Comparison of ENCODE assay signal across 16 mouse cellular contexts in the genomic region with DNA sequence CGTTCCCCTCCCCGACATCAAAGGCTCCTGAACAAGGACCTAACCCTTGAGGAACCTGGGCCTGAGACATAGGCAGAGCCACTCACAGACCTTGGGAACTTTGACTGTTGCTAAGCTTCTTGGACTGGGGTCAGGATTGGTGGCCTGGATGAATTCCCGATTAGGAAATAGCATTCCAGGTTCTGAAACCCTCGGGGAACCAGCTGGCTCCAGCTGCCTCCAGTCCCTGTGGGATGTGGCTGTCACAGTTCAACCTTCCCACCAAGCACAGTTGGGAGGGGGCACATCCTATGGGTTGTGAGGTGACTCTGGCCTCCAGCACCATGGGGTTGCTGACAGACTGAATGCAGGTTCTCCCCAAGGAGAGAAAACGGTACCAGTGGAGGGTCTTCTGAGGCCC. TPM values are rescaled to one million over a fixed set of nuclear protein-coding genes. Genes with fewer than 3 reads are reported as not detected.
DNase-seq lines count a peak whose midpoint lies in the region; ATAC-seq and TF ChIP-seq lines count a peak whose summit lies in the region.
"Had no signal": no experiment of that assay in that cellular context is flagged by ENCODE, and none has a peak within 500 bp of the region (broad histone marks: within the 10 kb centered on the region; RNA-seq: fewer than 3 reads in every experiment).

No protein-coding gene starts in this region.

- 0 out of 2 replicates have a peak, but pooled peaks have one; percentile 25 for TF ChIP-seq EP300 in heart, adult 2 months (IDR thresholded peaks at IDR 0.05; ENCODE audit: insufficient read depth, low read depth, low read length)

- no peaks in the 10 kb centered on the region for H3K36me3 ChIP-seq in heart, adult 2 months (ENCODE audit: control insufficient read depth, insufficient read depth, low read length)
- H3K36me3 ChIP-seq in kidney, embryonic 14.5 days (ENCODE audit: control insufficient read depth, insufficient read depth, low read length), result peaks cover 8% of the 10 kb centered on the region; the same call in 1 of the 2 replicates
- H3K36me3 ChIP-seq: G1E had no signal

- no peaks in the 10 kb centered on the region for H3K79me2 ChIP-seq in heart, adult 2 months (replicated peaks; ENCODE audit: control insufficient read depth, insufficient read depth, low read length)

- H3K27me3 ChIP-seq in heart, adult 2 months (ENCODE audit: control insufficient read depth, insufficient read depth, low read length), result no peaks in the 10 kb centered on the region
- peaks cover 3% of the 10 kb centered on the region for H3K27me3 ChIP-seq in kidney, embryonic 14.5 days (ENCODE audit: control insufficient read depth, insufficient read depth, low read length)

- intact Hi-C loops in heart, adult 2 months (cut with DNase I), result loop anchor here (2.0 to 5.0 kb wide), 5 partner anchors 127 to 511 kb away; a partner anchor contains a TSS
- intact Hi-C loops in left cerebral cortex, postnatal 36 days (cut with DNase I), result loop anchor here (5.0 to 10.0 kb wide), 3 partner anchors 326 to 509 kb away; a partner anchor contains a TSS

- DNase-seq in adrenal gland, adult 2 months, result peak; percentile 47
- DNase-seq in adrenal gland, adult 18-20 months (ENCODE audit: low spot score in 2 of 2), result no peak
- peak; percentile 68 to 74 for DNase-seq in heart, adult 2 months
- peak; percentile 80 for DNase-seq in lung, postnatal 14 days
- DNase-seq in left cerebral cortex, postnatal 36 days (ENCODE audit: low spot score in 2 of 2), result no peak
- no peak for DNase-seq in thymus, postnatal 10 days (ENCODE audit: low spot score in 2 of 2)
- no peak for DNase-seq in cerebellum, adult 9-10 months
- DNase-seq: cerebellum, adult 8-10 months; right cerebral cortex, postnatal 25 days; thymus, postnatal 14 days had no signal

- H3K4me2 ChIP-seq in kidney, embryonic 14.5 days (replicated peaks; ENCODE audit: low read depth, low read length), result no peak overlapping the region
- H3K4me2 ChIP-seq: hindbrain, embryonic 14.5 days had no signal

- WGBS in heart, adult 2 months, result 45% methylated on average over 5 of the region's 5 CpGs
- 34% methylated on average over 5 of the region's 5 CpGs for WGBS in kidney, embryonic 14.5 days

- H3K27ac ChIP-seq in heart, adult 2 months, result peak overlapping the region; percentile 73
- H3K27ac ChIP-seq in kidney, embryonic 14.5 days (ENCODE audit: low read depth, low read length), result peak overlapping the region; percentile 32; the same call in 1 of the 2 replicates
- H3K27ac ChIP-seq: hindbrain, embryonic 14.5 days had no signal

- H3K9me3 ChIP-seq in kidney, embryonic 14.5 days (ENCODE audit: control insufficient read depth, low read length), result no peaks in the 10 kb centered on the region
- H3K9me3 ChIP-seq: embryonic facial prominence, embryonic 13.5 days had no signal

- no peak for TF ChIP-seq CTCF in heart, adult 2 months (IDR thresholded peaks at IDR 0.05)

- no peak for TF ChIP-seq POLR2A in heart, adult 2 months (IDR thresholded peaks at IDR 0.05; ENCODE audit: insufficient read depth, low read depth, low read length)

- H3K4me1 ChIP-seq in heart, adult 2 months (ENCODE audit: control insufficient read depth, insufficient read depth, low read length), result peaks cover 4% of the 10 kb centered on the region
- peaks cover 20% of the 10 kb centered on the region for H3K4me1 ChIP-seq in kidney, embryonic 14.5 days (ENCODE audit: control insufficient read depth, insufficient read depth, low read length)

- no peak for ATAC-seq in kidney, embryonic 14.5 days (ENCODE audit: low FRiP score, low TSS enrichment)

- no peak overlapping the region for H3K9ac ChIP-seq in heart, adult 2 months (ENCODE audit: low read depth, low read length)
- no peak overlapping the region for H3K9ac ChIP-seq in kidney, embryonic 14.5 days (ENCODE audit: low read depth, low read length)
- H3K9ac ChIP-seq: embryonic facial prominence, embryonic 13.5 days; hindbrain, embryonic 14.5 days had no signal

- H3K4me3 ChIP-seq in heart, adult 2 months, result no peak overlapping the region
- no peak overlapping the region for H3K4me3 ChIP-seq in kidney, embryonic 14.5 days (ENCODE audit: low read length)

RNA-seq across cellular contexts. Expression of a gene that starts 4.2 kb away (rescaled TPM):
- total RNA-seq in adrenal gland, adult 2 months (2021), result not detected
- not detected in 2 replicates for polyA plus RNA-seq in adrenal gland, adult 2 months (2012; rRNA removed)
- not detected for total RNA-seq in adrenal gland, adult 18-20 months (2021)
- total RNA-seq in heart, adult 2 months (2021), result not detected
- polyA plus RNA-seq in heart, adult 2 months (2012; rRNA removed), result not detected in 2 replicates
- polyA plus RNA-seq in kidney, embryonic 14.5 days (2014; fragmentation: Nextera tagmentation; extraction: Ambion mirVana), result not detected in 2 replicates
- total RNA-seq in left cerebral cortex, postnatal 36 days (2021), result not detected
- total RNA-seq: adrenal gland, postnatal 36 days; G1E; left cerebral cortex, postnatal 14 days had no signal
- polyA plus RNA-seq: embryonic facial prominence, embryonic 13.5 days; G1E; hindbrain, embryonic 14.5 days had no signal

RNA-seq across cellular contexts. Expression of a gene that starts 13.6 kb away (rescaled TPM):
- 10 to 100 TPM; 16.8 to 29.0 TPM for total RNA-seq in adrenal gland, adult 2 months (2021)
- polyA plus RNA-seq in adrenal gland, adult 2 months (2012; rRNA removed), result 54.5 and 56.0 TPM in 2 replicates
- total RNA-seq in adrenal gland, adult 18-20 months (2021), result 10 to 100 TPM; 14.5 to 17.7 TPM
- total RNA-seq in heart, adult 2 months (2021), result 1 to 10 TPM; 5.5 to 5.7 TPM
- polyA plus RNA-seq in heart, adult 2 months (2012; rRNA removed), result 6.9 and 7.5 TPM in 2 replicates
- 18.2 and 19.8 TPM in 2 replicates for polyA plus RNA-seq in kidney, embryonic 14.5 days (2014; fragmentation: Nextera tagmentation; extraction: Ambion mirVana)
- total RNA-seq in left cerebral cortex, postnatal 36 days (2021), result 1 to 10 TPM; 1.9 to 2.2 TPM

RNA-seq across cellular contexts. Expression of a gene that starts 40.3 kb away (rescaled TPM):
- under 1 TPM in 1 of 2 experiments, not detected in 1; 0.10 TPM for total RNA-seq in adrenal gland, adult 2 months (2021)
- polyA plus RNA-seq in adrenal gland, adult 2 months (2012; rRNA removed), result 0.10 and 0.27 TPM in 2 replicates
- total RNA-seq in adrenal gland, adult 18-20 months (2021), result not detected
- total RNA-seq in heart, adult 2 months (2021), result not detected
- 0.09 and 0.55 TPM in 2 replicates for polyA plus RNA-seq in heart, adult 2 months (2012; rRNA removed)
- polyA plus RNA-seq in kidney, embryonic 14.5 days (2014; fragmentation: Nextera tagmentation; extraction: Ambion mirVana), result 0.06 TPM in 1 of 2 replicates, not detected in the other
- total RNA-seq in left cerebral cortex, postnatal 36 days (2021), result under 1 TPM; 0.17 to 0.25 TPM
- total RNA-seq: adrenal gland, postnatal 36 days; G1E had no signal
- polyA plus RNA-seq: G1E had no signal

Comparison
In these comparisons a context has a peak if more than half of its experiments do, and no peak if none do; other contexts are left out.
1. DNase-seq: peak in adrenal gland, adult 2 months (single experiment), heart, adult 2 months (2 of 2) and lung, postnatal 14 days (single experiment); none in adrenal gland, adult 18-20 months (0 of 2), left cerebral cortex, postnatal 36 days (0 of 2), thymus, postnatal 10 days (0 of 2) and cerebellum, adult 9-10 months (single experiment).